Mouse (Mus musculus) C2C12 (cell line): ENCODE data around the gene Gprasp1. TPM values are rescaled to one million over a fixed set of nuclear protein-coding genes. Genes with fewer than 3 reads are reported as not detected.
"Not testable (repeated sequence)": the region's sequence is repeated elsewhere in the genome, so short reads cannot be mapped to it uniquely, and the experiment has no call there.

Source experiments
- H3K27me3 ChIP-seq: one replicate; pipeline ENCODE4 v1.6.1; 2011; ENCODE audit not compliant: control insufficient read depth, insufficient read depth, insufficient read length
- H3K36me3 ChIP-seq: one replicate; pipeline ENCODE4 v1.6.1; 2011; ENCODE audit not compliant: control insufficient read depth, insufficient read depth
- H3K4me3 ChIP-seq: one replicate; pipeline ENCODE4 v1.5.1; 2011; ENCODE audit warnings: mild to moderate bottlenecking, control low read depth; ENCODE audit not compliant: poor library complexity, insufficient read depth, severe bottlenecking
- H3K79me2 ChIP-seq: one replicate; pipeline ENCODE4 v1.6.1; 2011; ENCODE audit not compliant: control insufficient read depth, insufficient read depth
- H3K79me3 ChIP-seq: one replicate; pipeline ENCODE4 v1.6.1; 2011; ENCODE audit warnings: low read depth, control low read depth
- H3ac ChIP-seq: one replicate; pipeline ENCODE3; 2011; ENCODE audit warnings: low read depth; ENCODE audit not compliant: control insufficient read depth, insufficient read length
- CEBPB ChIP-seq: IDR thresholded peaks from one replicate; pipeline ENCODE4 v1.6.1; 2011; ENCODE audit warnings: low read depth, mild to moderate bottlenecking, control low read depth, moderate library complexity
- CTCF ChIP-seq: IDR thresholded peaks from one replicate; pipeline ENCODE4 v1.5.1; 2011; ENCODE audit not compliant: control insufficient read depth, insufficient read depth, insufficient read length
- FOSL1 ChIP-seq: IDR thresholded peaks from one replicate; pipeline ENCODE4 v1.8.0; 2011; ENCODE audit warnings: mild to moderate bottlenecking, low read length; ENCODE audit not compliant: poor library complexity, insufficient read depth, severe bottlenecking
- MAX ChIP-seq: IDR thresholded peaks from one replicate; pipeline ENCODE4 v1.6.1; 2011; ENCODE audit warnings: mild to moderate bottlenecking, control low read depth
- MYOD1 ChIP-seq: IDR thresholded peaks from one replicate; pipeline ENCODE4 v1.6.1; 2011; ENCODE audit warnings: low read depth; ENCODE audit not compliant: control insufficient read depth, insufficient read length
- MYOG ChIP-seq: IDR thresholded peaks from one replicate; pipeline ENCODE4 v1.6.1; 2011; ENCODE audit not compliant: control insufficient read depth, insufficient read length; ENCODE audit errors: extremely low read depth
- USF1 ChIP-seq: IDR thresholded peaks from one replicate; pipeline ENCODE4 v1.6.1; 2011; ENCODE audit warnings: low read depth, mild to moderate bottlenecking, control low read depth, moderate library complexity
- microRNA-seq: library from miRNA; unstranded; fragments of <30 nt; microRNA quantifications from one replicate; pipeline ENCODE4, GENCODE M21; 2019; ENCODE audit warnings: borderline microRNAs expressed
- polyA plus RNA-seq: library from polyadenylated mRNA; unstranded; fragments of >200 nt; fragmentation: generic; extraction: Trizol; gene quantifications from one replicate; pipeline ENCODE4 v1.2.1, GENCODE M21; 2012; ENCODE audit warnings: missing spikeins

The Gprasp1 gene
- polyA plus RNA-seq, 1 experiment: 5.4 TPM

DNA sequence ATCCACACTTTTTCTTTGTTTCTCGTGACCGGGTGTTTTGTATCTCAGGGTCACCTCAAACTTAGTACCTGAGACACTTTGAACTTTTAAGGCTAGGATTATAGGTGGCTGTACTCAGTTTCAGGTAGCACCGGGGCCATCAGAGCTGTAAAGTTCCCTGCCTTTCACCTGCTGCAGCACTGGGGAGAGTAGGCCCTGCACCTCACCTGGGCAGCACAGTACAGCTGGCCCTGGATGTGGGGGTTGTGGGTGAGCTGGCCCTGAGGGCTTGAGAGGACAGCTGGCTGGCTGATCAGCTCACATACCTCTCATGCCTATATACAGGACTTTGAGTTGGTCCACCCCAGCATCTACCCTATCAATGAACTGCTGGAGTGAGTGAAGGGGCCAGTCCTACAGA, 61.6 kb downstream of the Gprasp1 start:
- no peak for TF ChIP-seq MAX
- TF ChIP-seq CEBPB: no peak
- H3K79me3 ChIP-seq: no peaks in the 10 kb centered on the region
- no peak overlapping the region for H3ac ChIP-seq
- no peaks in the 10 kb centered on the region for H3K27me3 ChIP-seq
- no peaks in the 10 kb centered on the region for H3K79me2 ChIP-seq
- no peaks in the 10 kb centered on the region for H3K36me3 ChIP-seq
- H3K4me3 ChIP-seq: no peak overlapping the region

DNA sequence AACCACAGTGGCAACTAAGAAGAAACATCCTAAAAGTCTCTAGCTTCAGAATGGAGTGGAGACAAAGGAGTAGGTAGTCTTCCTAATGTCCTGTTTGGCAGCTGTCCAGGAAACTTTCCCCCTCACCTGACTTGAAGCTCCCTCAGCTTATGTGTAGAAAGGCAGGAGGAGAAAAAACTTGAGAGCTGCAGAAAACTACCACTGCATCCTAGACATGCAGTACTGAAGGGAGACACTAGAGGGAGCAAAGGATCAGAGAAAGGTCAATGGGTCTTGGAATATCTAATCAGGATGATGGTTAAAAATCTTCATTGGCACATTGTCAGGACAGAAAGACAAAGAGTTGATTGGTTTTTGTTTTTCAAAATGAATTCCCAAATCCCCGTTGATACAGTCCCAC, 63.2 kb downstream of the Gprasp1 start:
- Histone ChIP-seq H3K4me3 (no peak overlapping the region), H3K27me3 (no peaks in the 10 kb centered on the region), H3K79me2 (no peaks in the 10 kb centered on the region), H3ac (no peak overlapping the region), H3K36me3 (no peaks in the 10 kb centered on the region), H3K79me3 (no peaks in the 10 kb centered on the region)
- TF ChIP-seq CEBPB (no peak), USF1 (no peak), MAX (no peak), CTCF (no peak), MYOD1 (no peak), FOSL1 (no peak), MYOG (no peak)

DNA sequence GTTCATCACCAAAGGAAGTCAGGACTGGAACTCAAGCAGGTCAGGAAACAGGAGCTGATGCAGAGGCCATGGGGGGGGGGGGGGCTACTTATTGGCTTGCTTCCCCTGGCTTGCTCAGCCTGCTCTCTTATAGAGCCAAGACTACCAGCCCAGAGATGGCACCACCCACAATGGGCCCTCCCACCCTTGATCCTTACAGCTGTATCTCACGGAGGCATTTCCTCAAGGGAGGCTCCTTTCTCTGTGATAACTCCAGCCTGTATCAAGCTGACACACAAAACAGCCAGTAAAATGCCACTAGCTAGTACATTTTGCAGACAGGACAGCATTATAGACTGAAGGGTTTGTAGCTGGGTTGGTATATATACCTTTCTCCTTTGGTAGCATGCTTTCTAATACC, 93.4 kb downstream of the Gprasp1 start:
- H3K27me3 ChIP-seq, H3K36me3 ChIP-seq, H3K79me2 ChIP-seq, H3K4me3 ChIP-seq, H3K79me3 ChIP-seq, H3ac ChIP-seq: not testable (repeated sequence)

DNA sequence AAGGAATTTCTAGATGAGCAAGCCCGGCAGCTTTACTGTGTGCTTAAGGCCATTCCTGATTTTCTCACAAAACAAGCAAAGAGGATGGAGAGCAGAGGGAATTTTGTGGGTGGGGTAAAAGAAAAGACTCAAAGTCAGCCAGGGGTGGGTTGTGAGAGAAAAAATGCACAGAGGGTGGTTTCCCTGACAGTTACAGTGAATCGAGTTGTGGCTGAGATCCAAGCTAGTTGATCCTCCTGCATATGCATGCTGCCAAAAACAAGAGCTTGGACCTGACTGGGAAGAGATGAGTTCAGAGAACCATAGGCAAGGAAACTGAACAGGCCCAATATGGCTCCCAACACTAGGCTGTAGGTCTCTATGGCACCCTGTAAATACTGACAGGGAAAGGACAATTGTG, 95.4 kb downstream of the Gprasp1 start:
- Histone ChIP-seq H3ac (no peak overlapping the region), H3K79me2 (no peaks in the 10 kb centered on the region), H3K27me3 (no peaks in the 10 kb centered on the region), H3K4me3 (no peak overlapping the region), H3K36me3 (no peaks in the 10 kb centered on the region), H3K79me3 (no peaks in the 10 kb centered on the region)
- TF ChIP-seq MYOG (no peak), CEBPB (no peak), USF1 (no peak), FOSL1 (no peak), MYOD1 (no peak), CTCF (no peak), MAX (no peak)

DNA sequence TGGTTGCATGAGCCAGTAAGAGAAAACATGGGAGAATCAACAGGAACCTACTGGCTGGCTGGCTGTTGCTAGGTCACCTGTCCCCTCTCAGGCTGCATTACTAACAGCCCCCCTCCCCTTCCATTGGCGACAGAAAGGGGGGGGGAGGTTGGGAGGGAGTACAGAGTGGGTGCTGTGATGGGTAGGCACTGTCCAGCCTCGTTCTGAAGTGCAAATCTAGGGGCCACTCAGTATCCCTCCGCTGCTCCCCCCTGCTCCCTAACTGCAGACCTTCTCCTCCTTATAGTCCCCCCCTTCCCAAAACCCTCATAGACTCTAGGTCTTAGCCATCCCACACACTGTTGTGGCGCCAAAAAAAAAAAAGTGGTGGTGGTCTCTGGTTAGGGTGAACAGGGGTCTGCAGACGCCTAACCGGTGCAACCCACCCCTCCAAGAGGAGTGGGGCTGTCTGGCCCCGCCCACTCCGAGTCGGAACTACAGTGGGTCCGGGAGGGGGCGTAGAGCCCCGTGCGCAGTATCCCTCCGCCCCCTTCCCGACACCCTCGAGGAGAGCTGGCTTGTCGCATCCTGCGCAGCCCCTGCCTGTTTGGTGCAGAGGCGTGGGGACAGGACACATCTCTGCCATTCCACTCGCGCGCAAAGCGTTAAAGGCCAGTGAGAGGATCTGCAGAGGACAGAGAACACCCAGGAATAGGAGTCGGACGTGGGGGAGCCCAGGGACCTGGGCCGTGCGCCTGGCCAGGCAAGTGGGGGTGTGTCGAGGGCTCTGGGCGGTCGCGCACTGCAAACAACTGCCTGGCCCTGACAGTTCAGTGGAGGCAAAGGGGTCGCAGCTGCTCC, 96.2 kb downstream of the Gprasp1 start, which contains the start of gene Gprasp2:
Gene Gprasp2, plus strand, starts transcription at position 514 of the 840 bp plus-strand sequence.
- not testable (repeated sequence) for H3K79me2 ChIP-seq, H3ac ChIP-seq, H3K27me3 ChIP-seq, H3K36me3 ChIP-seq, H3K79me3 ChIP-seq, H3K4me3 ChIP-seq

DNA sequence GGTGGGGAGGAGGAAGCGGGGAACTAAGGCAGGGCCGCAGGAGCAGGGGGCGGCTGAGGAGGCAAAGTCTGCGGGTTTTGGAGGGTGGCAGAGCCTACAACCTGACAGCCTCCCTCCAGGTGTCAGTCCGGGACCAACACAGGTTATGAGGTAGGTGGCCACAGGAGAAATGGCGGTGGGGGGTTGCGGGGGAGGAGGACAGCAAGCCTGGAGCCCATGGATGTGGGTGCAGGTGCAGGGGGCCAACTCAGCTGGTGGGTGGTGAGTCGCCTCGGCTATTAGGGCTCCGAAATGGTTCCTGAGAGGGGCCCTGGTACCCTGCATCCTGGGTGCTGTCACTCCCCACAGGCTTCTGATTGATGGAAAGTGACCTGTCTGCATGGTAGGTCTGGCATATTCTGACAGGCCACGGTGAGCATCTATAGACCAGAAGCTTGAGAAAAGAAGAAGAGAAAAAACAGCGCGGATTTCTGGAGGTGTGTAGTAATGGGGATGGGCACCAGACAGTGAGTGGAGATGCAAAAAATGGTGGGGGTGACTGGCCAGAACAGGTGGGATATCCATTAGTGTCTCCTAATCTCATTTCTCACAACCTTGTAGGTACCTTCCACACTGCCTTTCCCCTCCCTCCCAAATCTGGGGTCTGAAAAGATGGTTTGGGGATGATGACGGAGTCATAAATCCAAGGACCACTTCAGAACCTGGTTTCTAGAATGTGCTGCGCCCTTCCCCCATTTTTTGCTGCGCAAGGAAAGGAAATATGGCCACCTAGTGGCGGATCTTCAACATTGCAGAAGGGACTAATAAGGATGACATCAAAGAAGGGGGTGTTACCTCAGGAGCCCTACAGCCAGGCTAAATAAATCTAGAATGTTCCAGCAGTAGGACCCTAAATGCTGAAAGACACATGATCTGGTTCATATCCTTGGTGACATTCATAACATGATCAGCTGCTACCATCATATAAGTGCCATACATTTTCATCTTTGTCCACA, 97.2 kb downstream of the Gprasp1 start:
- not testable (repeated sequence) for H3ac ChIP-seq, H3K27me3 ChIP-seq, H3K36me3 ChIP-seq, H3K79me3 ChIP-seq, H3K79me2 ChIP-seq, H3K4me3 ChIP-seq

Small RNA genes within 50 kb of the gene (microRNA-seq; reads per million reads assigned to microRNA genes)
- not detected for gene Mir1970
- gene Mir7646: 0.36 reads per million

Other genes with a start within 250 kb of the Gprasp1 start
- not detected for gene AV320801, start 248.1 kb upstream of the Gprasp1 start, polyA plus RNA-seq
- 1.4 TPM for gene Nxf7, start 144.0 kb upstream of the Gprasp1 start, polyA plus RNA-seq
- gene Prame, start 115.0 kb upstream of the Gprasp1 start, polyA plus RNA-seq: not detected
- not detected for gene Tcp11x2, start 48.9 kb upstream of the Gprasp1 start, polyA plus RNA-seq
- gene Tmsb15a, start 17.5 kb upstream of the Gprasp1 start, polyA plus RNA-seq: not detected
- gene Armcx5, start within 50 bp of the Gprasp1 start, polyA plus RNA-seq: 1.6 TPM
- gene Bhlhb9, start 54.9 kb downstream of the Gprasp1 start, polyA plus RNA-seq: 0.70 TPM
- not detected for gene Gprasp2, start 96.3 kb downstream of the Gprasp1 start, polyA plus RNA-seq